Mouse (Mus musculus) olfactory bulb, adult 2 months (tissue): ENCODE measurements around the gene Ccdc116. TPM values are rescaled to one million over a fixed set of nuclear protein-coding genes. Genes with fewer than 3 reads are reported as not detected.
"Not testable (repeated sequence)": the region's sequence is repeated elsewhere in the genome, so short reads cannot be mapped to it uniquely, and the experiment has no call there.

Experiments
- H3K27ac ChIP-seq: fragments of 200-500 bp; 2 replicates; pipeline ENCODE4 v1.5.1; 2012; ENCODE audit warnings: low read depth, low read length; ENCODE audit not compliant: insufficient read depth
- H3K4me1 ChIP-seq: fragments of 200-500 bp; 2 replicates; pipeline ENCODE4 v1.6.1; 2012; ENCODE audit warnings: low read length; ENCODE audit not compliant: control insufficient read depth, insufficient read depth
- H3K4me3 ChIP-seq: fragments of 200-500 bp; 2 replicates; pipeline ENCODE4 v1.5.1; 2012; ENCODE audit warnings: mild to moderate bottlenecking, low read depth, low read length, moderate library complexity; ENCODE audit not compliant: insufficient read depth
- CTCF ChIP-seq: fragments of 200-500 bp; IDR thresholded peaks from 2 replicates; pipeline ENCODE4 v1.5.1; 2012; ENCODE audit warnings: low read depth, mild to moderate bottlenecking, low read length, moderate library complexity; ENCODE audit not compliant: insufficient read depth
- POLR2A ChIP-seq: fragments of 200-500 bp; IDR thresholded peaks from 2 replicates; pipeline ENCODE4 v1.6.1; 2012; ENCODE audit warnings: mild to moderate bottlenecking, low read depth, low read length, moderate library complexity; ENCODE audit not compliant: insufficient read depth
- WGBS: fragments of 180-500 bp; shearing (Covaris S2); methylation state at CpG from one replicate; pipeline ENCODE4 v1.1.7; 2018; 5-methylcytosine and 5-hydroxymethylcytosine counted together
- polyA plus RNA-seq: library from polyadenylated mRNA; stranded (reverse); fragments of >200 nt; gene quantifications from 2 replicates; pipeline ENCODE4 v1.2.4, GENCODE M21; 2012; ENCODE audit warnings: low replicate concordance; ENCODE audit not compliant: missing spikeins, insufficient read depth, insufficient read length

Ccdc116 gene
- polyA plus RNA-seq, 1 experiment = not detected

DNA sequence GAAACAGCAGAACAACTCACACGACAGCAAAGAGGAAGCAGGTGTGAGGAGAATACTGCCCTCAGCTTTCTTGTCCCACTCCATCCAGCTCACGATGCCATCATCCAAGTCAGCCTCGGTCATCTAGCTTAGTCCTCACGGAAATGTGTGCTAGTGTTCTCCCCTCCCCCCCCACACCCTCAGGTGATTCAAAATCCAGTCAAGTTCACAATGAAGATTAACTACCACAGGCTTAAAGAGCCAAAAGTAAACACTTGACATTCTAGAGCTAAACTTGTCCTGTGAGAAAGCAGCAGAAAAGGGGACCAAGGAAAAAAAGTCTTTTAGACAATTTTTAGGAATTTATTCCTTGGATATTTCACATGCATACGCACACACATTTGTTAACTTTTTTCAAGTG lies 21.0 kb upstream of the Ccdc116 start:
- no peak for TF ChIP-seq POLR2A
- Histone ChIP-seq H3K4me1 (no peaks in the 10 kb centered on the region), H3K27ac (no peak overlapping the region), H3K4me3 (no peak overlapping the region)
- WGBS = 92% methylated on average over 5 of the region's 5 CpGs

DNA sequence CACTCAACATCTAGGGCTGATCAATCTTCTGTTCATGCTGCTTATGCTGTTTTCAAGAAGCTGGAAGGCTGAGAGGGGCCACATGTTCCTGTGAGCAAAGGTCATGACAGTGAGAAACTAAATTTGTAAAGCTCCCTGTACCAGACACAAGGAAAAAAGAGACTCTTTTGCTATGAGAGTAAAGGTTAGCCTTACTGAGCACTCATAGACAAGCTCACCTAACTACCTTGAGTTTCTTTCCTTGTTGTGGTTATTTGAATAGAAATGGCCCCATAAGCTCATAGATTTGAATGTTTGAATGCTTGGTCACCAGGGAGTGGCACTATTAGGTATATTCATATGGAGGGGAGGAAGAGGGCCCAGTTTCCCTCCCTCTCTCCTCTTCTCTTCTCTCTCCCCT lies 20.1 kb upstream of the Ccdc116 start:
- Histone ChIP-seq H3K4me3 (no peak overlapping the region), H3K27ac (no peak overlapping the region), H3K4me1 (no peaks in the 10 kb centered on the region)
- TF ChIP-seq POLR2A (no peak), CTCF (no peak)

DNA sequence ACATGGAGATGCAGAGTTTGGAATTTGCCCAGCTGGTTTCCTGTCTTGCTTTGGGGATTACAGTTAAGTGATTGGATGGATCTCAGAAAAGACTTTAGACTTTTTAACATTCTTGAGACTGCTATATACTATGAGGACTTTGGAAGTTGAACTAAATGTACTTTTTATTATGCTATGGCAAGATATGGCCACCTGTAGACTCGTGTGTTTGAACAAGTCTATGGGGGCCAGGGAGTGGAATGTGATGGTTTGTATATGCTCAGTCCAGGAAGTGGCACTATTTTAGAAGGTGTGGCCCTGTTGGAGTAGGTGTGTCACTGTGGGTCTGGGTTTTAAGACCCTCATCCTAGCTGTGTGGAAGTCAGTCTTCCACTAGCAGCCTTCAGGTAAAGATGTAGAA lies 18.4 kb upstream of the Ccdc116 start:
- H3K4me1 ChIP-seq, H3K4me3 ChIP-seq, H3K27ac ChIP-seq: not testable (repeated sequence)
- WGBS = 98% methylated on average over 1 of the region's 1 CpGs

DNA sequence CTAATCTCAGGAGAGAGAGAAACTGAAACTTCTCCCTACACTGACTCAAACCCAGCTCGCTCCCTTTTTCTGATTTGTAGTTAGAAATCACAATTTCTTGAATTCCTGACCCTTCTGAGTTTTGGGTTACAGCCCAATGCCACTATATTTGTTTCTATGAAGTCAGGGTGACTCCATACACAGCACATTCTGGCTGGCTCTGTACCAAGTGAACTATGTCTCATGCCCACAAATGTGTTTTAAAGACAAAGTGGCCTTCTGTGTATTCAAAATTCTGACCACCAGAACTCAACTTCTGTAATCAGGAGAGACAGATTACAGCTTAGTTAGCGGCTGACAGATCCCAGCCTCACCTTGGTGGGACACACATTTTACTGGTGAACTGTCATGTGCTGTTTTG lies 7.3 kb upstream of the Ccdc116 start:
- Histone ChIP-seq H3K27ac (peak overlapping the region; percentile 46; the same call in 1 of the 2 replicates), H3K4me3 (no peak overlapping the region), H3K4me1 (peaks cover 3% of the 10 kb centered on the region; the same call in 1 of the 2 replicates)
- TF ChIP-seq CTCF = no peak
- 88% methylated on average over 2 of the region's 2 CpGs for WGBS

DNA sequence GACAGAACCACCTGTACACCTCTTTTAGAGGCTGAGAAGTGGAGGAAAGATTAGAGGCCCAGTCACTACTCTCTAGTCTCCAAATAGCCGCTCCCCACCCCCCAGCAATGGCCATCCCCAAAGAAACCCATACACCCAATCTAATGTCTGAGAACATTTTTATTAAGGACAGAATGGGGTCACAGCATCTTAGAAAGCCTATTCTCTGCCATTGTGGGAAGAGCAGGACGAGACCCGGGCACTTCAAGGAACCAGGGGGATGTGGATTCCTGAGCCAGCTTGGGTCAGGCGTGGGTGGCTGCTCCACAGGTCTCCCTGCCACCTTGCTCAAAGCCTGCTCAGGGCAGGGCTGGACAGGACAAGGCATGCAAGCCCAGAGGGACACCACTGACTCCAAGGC lies 4.8 kb upstream of the Ccdc116 start:
- no peak overlapping the region for H3K27ac ChIP-seq

DNA sequence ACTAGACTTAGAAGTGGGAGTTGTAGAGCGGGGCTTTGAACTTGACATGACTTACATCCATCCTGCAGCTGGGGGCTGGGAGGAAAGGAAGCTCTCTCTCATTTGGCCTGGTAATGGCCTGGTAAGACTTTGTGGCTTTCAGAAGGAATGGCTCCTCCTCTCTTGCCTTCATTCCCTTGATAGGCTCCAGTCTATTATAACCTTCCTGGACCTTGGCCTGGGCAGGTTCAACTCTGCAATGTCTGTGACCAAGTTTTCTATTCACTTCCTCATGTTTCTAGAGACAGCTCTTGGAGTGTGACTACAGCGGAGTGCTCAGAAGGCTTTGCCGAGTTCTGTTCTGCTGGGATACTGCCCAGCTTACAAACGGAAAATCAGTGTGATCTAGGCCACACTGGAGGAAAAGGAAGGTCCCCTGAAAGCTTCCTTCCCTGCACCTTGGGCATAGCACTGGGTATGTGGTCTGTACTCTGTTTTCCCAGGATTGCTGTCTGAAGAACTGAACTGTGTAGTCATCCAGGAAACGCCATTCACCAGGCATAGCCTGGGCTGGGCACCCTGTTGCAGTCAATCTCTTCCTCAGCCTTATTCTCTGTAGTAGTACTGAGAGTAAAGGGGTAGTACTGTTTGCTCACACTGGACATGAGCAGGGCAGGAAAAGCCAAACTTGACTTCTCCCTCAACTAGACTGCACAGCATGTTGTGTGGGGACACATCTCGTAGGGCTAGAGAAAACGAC lies 3.7 kb upstream of the Ccdc116 start:
- no peak overlapping the region for H3K27ac ChIP-seq
- no peak overlapping the region for H3K4me3 ChIP-seq
- H3K4me1 ChIP-seq = peaks cover 21% of the 10 kb centered on the region
- TF ChIP-seq POLR2A = no peak
- no peak for TF ChIP-seq CTCF
- WGBS = 89% methylated on average over 7 of the region's 7 CpGs

More for the DNA sequence above, 4.8 kb upstream of the Ccdc116 start:
- 98% methylated on average over 4 of the region's 4 CpGs for WGBS
- peaks cover 20% of the 10 kb centered on the region for H3K4me1 ChIP-seq
- no peak overlapping the region for H3K4me3 ChIP-seq
- TF ChIP-seq CTCF = no peak
- no peak for TF ChIP-seq POLR2A

DNA sequence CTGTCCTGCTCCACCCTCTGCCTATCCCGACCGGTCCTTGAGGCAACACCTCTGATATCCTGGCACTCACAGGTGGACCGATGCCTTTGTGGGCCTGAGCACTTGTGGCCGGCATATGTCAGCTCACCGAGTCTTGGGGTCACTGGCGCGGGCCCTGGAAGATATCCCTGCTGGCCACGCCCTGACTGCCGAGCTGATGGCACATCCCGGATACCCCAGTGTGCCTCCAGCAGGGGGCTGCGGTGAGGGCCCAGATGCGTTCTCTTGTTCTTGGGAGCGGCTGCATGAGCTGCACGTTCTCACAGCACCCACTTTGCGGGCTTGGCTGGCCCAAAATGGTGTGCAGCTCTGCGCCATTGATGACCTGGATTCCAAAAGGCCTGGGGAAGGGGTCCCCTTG lies 1.1 kb upstream of the Ccdc116 start:
- TF ChIP-seq CTCF (no peak), POLR2A (no peak)
- Histone ChIP-seq H3K27ac (no peak overlapping the region), H3K4me1 (peaks cover 18% of the 10 kb centered on the region), H3K4me3 (peak overlapping the region; percentile 97)
- WGBS = 23% methylated on average over 16 of the region's 16 CpGs

DNA sequence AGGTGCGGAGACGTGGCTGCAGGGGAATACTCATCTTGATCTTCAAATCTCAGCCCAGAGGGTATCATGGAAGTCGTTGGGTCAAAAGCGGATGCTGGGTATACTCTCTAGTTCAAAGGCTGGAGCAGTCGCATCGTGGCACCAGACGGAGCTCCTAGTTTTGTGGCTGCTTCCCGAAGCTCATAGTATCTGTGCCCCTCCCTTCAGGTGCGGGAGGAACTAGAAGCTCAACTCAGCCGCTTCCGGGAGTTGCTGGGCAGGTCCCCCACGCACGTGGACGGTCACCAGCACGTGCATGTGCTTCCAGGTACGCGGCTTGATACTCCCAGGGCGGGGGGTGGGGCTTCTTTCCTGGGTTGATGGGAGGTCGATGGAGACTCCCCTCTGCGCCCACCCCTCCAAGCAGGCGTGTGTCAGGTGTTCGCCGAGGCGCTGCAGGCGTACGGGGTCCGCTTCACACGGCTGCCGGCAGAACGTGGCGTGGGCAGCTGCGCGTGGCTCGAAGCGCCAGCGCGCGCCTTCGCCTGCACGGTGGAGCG lies 431 bp upstream of the Ccdc116 start:
- Histone ChIP-seq H3K27ac (no peak overlapping the region), H3K4me1 (peaks cover 18% of the 10 kb centered on the region), H3K4me3 (peak overlapping the region; percentile 97)
- WGBS = under 1% methylated on average over 41 of the region's 41 CpGs
- no peak for TF ChIP-seq CTCF
- TF ChIP-seq POLR2A = 0 out of 2 replicates have a peak, but pooled peaks have one; percentile 4

DNA sequence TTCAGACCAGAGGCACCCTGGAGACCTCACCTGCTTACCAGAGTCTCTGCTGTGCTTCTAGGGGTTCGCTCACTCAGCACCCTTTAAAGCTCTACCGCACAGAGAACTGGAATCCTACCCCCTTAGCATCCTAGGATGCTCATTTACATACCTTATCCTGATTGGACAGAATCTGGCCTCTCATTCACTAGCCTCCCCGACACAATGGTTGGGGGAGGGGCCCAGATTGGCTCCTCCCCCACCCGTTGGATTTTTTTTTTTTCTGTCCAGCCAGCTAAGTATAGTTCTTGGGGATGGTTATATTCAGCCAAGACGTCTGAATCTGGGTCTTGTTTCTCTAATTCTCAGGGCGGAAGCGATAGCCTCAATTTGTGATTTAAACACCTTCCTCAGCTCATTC lies 2.7 kb downstream of the Ccdc116 start, which contains the start of gene Ydjc:
TSS of gene Ydjc (plus strand) at position 283 of the 400 bp plus-strand sequence.
- Histone ChIP-seq H3K4me1 (peaks cover 18% of the 10 kb centered on the region), H3K4me3 (no peak within 1 kb of the TSS), H3K27ac (no peak within 1 kb of the TSS)
- WGBS = 27% methylated on average over 7 of the region's 7 CpGs
- TF ChIP-seq CTCF = no peak
- TF ChIP-seq POLR2A = no peak
